Mouse (Mus musculus): ENCODE data around the gene Lyve1. TPM values are rescaled to one million over a fixed set of nuclear protein-coding genes. Genes with fewer than 3 reads are reported as not detected.

Lyve1 gene
- total and polyA plus RNA-seq, 2 experiments from 2014 or later = 7.2 to 12.5 TPM

DNA sequence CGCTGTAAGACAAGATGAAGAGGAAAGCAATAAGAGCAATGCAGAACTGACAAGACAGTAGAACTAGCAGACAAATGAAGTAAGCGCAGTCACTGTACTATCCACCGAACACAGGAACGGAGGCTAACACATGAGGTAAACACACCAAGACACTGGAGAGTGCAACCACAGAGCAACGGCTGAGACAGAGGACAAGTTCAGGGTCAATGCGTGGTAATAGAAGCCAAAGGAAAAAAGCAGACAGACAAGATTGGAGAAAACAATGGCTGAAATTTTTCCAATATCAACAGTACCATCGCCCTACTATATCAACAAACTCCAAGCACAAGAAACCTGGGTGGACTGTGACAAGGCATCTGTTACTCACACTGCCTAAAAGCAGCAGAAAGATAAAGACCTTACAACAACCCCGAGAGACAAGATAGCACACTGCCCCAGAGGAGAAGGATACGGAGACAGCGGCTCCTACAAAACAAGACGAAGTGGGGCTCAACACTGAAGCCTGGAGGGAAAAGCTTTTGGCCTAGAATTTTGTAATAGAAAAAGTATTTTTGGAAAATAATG is 44.2 kb downstream of the Lyve1 start:
- Histone ChIP-seq H3K4me2 (ENCODE audit: low read depth, low read length, poor library complexity, severe bottlenecking) (no peak overlapping the region), H3K4me3 (ENCODE audit: low read depth, low read length) (no peak overlapping the region), H3K4me1 (ENCODE audit: insufficient read depth, low read length) (no peaks in the 10 kb centered on the region), H3K27me3 (ENCODE audit: insufficient read depth, low read length) (no peaks in the 10 kb centered on the region), H3K9me3 (ENCODE audit: low read length) (no peaks in the 10 kb centered on the region), H3K36me3 (ENCODE audit: insufficient read depth, low read length) (peaks cover 11% of the 10 kb centered on the region), H3K9ac (replicated peaks; ENCODE audit: low read length, poor library complexity, severe bottlenecking) (no peak overlapping the region), H3K27ac (ENCODE audit: low read depth, low read length) (no peak overlapping the region)
- DNase-seq (ENCODE audit: low spot score) = no peak
- no peak for TF ChIP-seq CTCF (IDR thresholded peaks at IDR 0.05)
- no peak for ATAC-seq (ENCODE audit: low FRiP score)
- 91% methylated on average over 11 of the region's 11 CpGs for WGBS

DNA sequence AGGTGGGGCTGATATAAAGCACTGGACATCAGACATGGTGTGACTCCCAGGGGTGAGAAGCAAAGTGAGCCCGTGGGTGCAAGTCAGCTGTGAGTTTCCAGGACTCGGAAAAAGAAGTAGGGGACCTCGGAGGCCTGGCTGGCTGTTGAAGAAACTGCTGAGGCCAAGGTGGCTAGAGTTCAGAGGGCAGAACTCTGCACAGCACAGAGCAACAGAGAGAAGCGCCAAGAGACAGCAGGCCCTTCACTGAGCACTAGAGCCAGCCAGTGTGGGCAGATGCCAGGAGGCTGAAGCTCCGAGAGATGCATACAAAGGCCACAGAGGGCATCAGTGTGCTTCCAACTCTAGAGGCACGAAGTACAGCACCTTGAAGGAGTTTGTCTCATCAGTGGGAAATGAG is 44.8 kb downstream of the Lyve1 start:
- Histone ChIP-seq H3K27ac (ENCODE audit: low read depth, low read length) (no peak overlapping the region), H3K9ac (replicated peaks; ENCODE audit: low read length, poor library complexity, severe bottlenecking) (no peak overlapping the region), H3K27me3 (ENCODE audit: insufficient read depth, low read length) (no peaks in the 10 kb centered on the region), H3K4me2 (ENCODE audit: low read depth, low read length, poor library complexity, severe bottlenecking) (no peak overlapping the region), H3K36me3 (ENCODE audit: insufficient read depth, low read length) (peaks cover 4% of the 10 kb centered on the region), H3K4me3 (ENCODE audit: low read depth, low read length) (no peak overlapping the region), H3K4me1 (ENCODE audit: insufficient read depth, low read length) (no peaks in the 10 kb centered on the region), H3K9me3 (ENCODE audit: low read length) (no peaks in the 10 kb centered on the region)
- WGBS = 85% methylated on average over 6 of the region's 6 CpGs
- DNase-seq (ENCODE audit: low spot score) (no peak), ATAC-seq (ENCODE audit: low FRiP score) (no peak)
- TF ChIP-seq CTCF (IDR thresholded peaks at IDR 0.05) = no peak

DNA sequence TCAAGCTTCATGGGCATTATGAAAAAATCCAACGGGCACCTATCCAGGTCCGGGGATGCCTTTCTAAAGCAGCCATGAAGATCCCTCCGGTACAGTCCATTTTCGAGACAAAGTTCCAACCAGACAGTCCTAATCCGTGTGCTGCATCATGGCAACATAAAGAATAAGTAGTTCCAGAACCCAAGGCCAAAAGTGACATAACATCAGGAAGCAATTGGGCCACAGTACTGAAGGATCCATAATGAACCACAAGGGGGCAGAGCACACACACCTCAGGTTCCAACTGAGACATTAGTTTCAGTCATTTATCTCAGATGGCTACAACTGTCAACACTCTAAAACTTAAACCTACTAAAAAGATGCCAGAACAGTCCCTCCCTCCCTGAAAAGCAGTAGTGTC is 47.0 kb downstream of the Lyve1 start:
- Histone ChIP-seq H3K9me3 (ENCODE audit: low read length) (no peaks in the 10 kb centered on the region), H3K27ac (ENCODE audit: low read depth, low read length) (no peak overlapping the region), H3K9ac (replicated peaks; ENCODE audit: low read length, poor library complexity, severe bottlenecking) (no peak overlapping the region), H3K4me1 (ENCODE audit: insufficient read depth, low read length) (no peaks in the 10 kb centered on the region), H3K36me3 (ENCODE audit: insufficient read depth, low read length) (0 out of 2 replicates have a peak, but pooled peaks cover under 1% of the 10 kb centered on the region), H3K4me2 (ENCODE audit: low read depth, low read length, poor library complexity, severe bottlenecking) (no peak overlapping the region), H3K27me3 (ENCODE audit: insufficient read depth, low read length) (no peaks in the 10 kb centered on the region), H3K4me3 (ENCODE audit: low read depth, low read length) (no peak overlapping the region)
- TF ChIP-seq CTCF (IDR thresholded peaks at IDR 0.05) = peak; percentile 93
- 0 out of 2 replicates have a peak, but pooled peaks have one; percentile 65 for ATAC-seq (ENCODE audit: low FRiP score)
- 75% methylated on average over 5 of the region's 5 CpGs for WGBS
- DNase-seq (ENCODE audit: low spot score) = peak; percentile 74

GRCm38 (mm10) chr7:110813983-110814382 is 49.1 kb downstream of the Lyve1 start:
- no peak overlapping the region for H3K4me3 ChIP-seq (ENCODE audit: low read depth, low read length)
- no peaks in the 10 kb centered on the region for H3K4me1 ChIP-seq (ENCODE audit: insufficient read depth, low read length)
- 0 out of 2 replicates have a peak, but pooled peaks cover 3% of the 10 kb centered on the region for H3K36me3 ChIP-seq (ENCODE audit: insufficient read depth, low read length)
- no peak overlapping the region for H3K4me2 ChIP-seq (ENCODE audit: low read depth, low read length, poor library complexity, severe bottlenecking)
- WGBS = 91% methylated on average over 1 of the region's 1 CpGs
- H3K9ac ChIP-seq (replicated peaks; ENCODE audit: low read length, poor library complexity, severe bottlenecking) = no peak overlapping the region
- DNase-seq (ENCODE audit: low spot score) (no peak), ATAC-seq (ENCODE audit: low FRiP score) (no peak)
- no peak for TF ChIP-seq CTCF (IDR thresholded peaks at IDR 0.05)
- no peak overlapping the region for H3K27ac ChIP-seq (ENCODE audit: low read depth, low read length)
- no peaks in the 10 kb centered on the region for H3K9me3 ChIP-seq (ENCODE audit: low read length)
- H3K27me3 ChIP-seq (ENCODE audit: insufficient read depth, low read length) = no peaks in the 10 kb centered on the region

DNA sequence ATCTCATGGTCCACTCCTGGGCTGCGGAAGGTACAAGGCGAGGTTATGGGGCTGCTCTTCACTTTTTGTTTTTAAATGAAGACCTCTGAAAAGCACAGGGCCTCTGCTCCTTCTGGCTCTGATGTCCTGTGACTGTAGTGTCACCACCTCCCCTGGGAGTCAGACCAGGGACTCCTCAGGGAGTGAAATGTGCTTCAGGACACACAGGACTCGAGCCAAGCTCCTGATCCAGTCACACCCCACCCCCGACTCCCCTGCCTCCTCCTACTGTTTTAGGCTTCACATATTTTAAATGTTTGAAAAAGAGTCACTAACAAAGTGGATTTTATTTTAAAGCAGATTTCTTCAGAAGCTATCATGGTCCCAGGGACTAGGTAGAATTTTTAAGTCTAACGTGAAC is 51.5 kb downstream of the Lyve1 start:
- Histone ChIP-seq H3K9me3 (ENCODE audit: low read length) (no peaks in the 10 kb centered on the region), H3K9ac (replicated peaks; ENCODE audit: low read length, poor library complexity, severe bottlenecking) (no peak overlapping the region), H3K36me3 (ENCODE audit: insufficient read depth, low read length) (0 out of 2 replicates have a peak, but pooled peaks cover 3% of the 10 kb centered on the region), H3K4me1 (ENCODE audit: insufficient read depth, low read length) (no peaks in the 10 kb centered on the region), H3K27me3 (ENCODE audit: insufficient read depth, low read length) (no peaks in the 10 kb centered on the region), H3K4me3 (ENCODE audit: low read depth, low read length) (no peak overlapping the region), H3K4me2 (ENCODE audit: low read depth, low read length, poor library complexity, severe bottlenecking) (no peak overlapping the region), H3K27ac (ENCODE audit: low read depth, low read length) (no peak overlapping the region)
- DNase-seq (ENCODE audit: low spot score) (no peak), ATAC-seq (ENCODE audit: low FRiP score) (no peak)
- no peak for TF ChIP-seq CTCF (IDR thresholded peaks at IDR 0.05)
- 83% methylated on average over 5 of the region's 5 CpGs for WGBS

- no peak for TF ChIP-seq CTCF (IDR thresholded peaks at IDR 0.05)
- Histone ChIP-seq H3K27me3 (ENCODE audit: insufficient read depth, low read length) (no peaks in the 10 kb centered on the region), H3K9ac (replicated peaks; ENCODE audit: low read length, poor library complexity, severe bottlenecking) (no peak overlapping the region), H3K27ac (ENCODE audit: low read depth, low read length) (no peak overlapping the region), H3K9me3 (ENCODE audit: low read length) (no peaks in the 10 kb centered on the region), H3K36me3 (ENCODE audit: insufficient read depth, low read length) (0 out of 2 replicates have a peak, but pooled peaks cover 3% of the 10 kb centered on the region), H3K4me1 (ENCODE audit: insufficient read depth, low read length) (no peaks in the 10 kb centered on the region), H3K4me2 (ENCODE audit: low read depth, low read length, poor library complexity, severe bottlenecking) (no peak overlapping the region), H3K4me3 (ENCODE audit: low read depth, low read length) (no peak overlapping the region)
- 81% methylated on average over 8 of the region's 8 CpGs for WGBS
- ATAC-seq (ENCODE audit: low FRiP score) = no peak
- DNase-seq (ENCODE audit: low spot score) = no peak
Measured at GRCm38 (mm10) chr7:110810995-110811394, 52.0 kb downstream of the Lyve1 start.

Measured in midbrain, postnatal 0 days (tissue).